Mouse (Mus musculus): ENCODE data around the gene Zfp667. TPM values are rescaled to one million over a fixed set of nuclear protein-coding genes. Genes with fewer than 3 reads are reported as not detected.
A peak's percentile ranks its signal among the peaks of the same experiment; 100 is the strongest.
"Not testable (repeated sequence)": the region's sequence is repeated elsewhere in the genome, so short reads cannot be mapped to it uniquely, and the experiment has no call there.

The Zfp667 gene
- total RNA-seq, 2 experiments from 2014 or later: 1.9 to 2.4 TPM

DNA sequence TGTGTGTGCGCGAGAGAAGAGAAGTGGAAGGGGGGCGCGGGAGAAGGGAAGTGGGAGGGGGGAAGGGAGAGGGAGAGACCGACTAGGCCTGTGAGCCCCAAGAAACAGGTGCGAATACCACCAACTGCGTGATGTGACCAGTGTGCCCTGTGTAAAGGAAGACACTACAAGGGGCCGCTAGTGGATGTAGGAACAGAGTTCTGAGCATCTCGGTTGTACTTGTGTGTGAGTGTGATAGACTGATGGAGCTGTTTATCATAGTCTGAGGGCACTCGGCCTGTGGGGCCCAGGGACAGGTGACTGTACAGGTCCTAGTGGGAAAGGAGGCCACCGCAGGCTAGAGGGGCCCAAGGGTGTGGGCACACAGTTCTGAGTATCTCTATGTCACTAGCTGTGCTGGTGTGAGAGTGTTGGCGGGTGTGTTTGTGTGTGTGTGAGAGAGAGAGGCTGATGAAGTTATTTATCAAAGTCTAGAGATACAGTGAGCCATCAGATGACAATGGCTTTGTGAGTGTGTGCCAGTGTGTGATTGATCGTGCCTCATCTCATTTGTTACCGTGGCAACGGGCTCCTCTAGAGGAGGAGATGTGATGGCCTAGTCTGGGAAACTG is 647 bp downstream of the Zfp667 start:
- no peak for DNase-seq
- intact Hi-C loops (cut with DNase I; ENCODE audit: low total_unique reads): no loop called here

DNA sequence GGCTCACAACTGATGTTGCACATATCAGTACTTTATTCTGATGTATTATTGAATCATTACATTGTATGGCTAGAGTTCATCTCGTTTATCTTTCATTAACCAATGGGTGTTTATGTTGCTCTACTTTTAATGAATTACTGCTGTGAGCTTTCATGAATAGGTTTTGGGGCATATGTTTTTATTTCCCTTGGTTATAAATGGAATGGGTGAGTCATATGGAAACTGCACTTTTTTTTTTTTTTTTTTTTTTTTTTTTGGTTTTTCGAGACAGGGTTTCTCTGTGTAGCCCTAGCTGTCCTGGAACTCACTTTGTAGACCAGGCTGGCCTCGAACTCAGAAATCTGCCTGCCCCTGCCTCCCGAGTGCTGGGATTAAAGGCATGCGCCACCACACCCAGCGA is 4.7 kb downstream of the Zfp667 start:
- DNase-seq; intact Hi-C loops (cut with DNase I; ENCODE audit: low total_unique reads): not testable (repeated sequence)

DNA sequence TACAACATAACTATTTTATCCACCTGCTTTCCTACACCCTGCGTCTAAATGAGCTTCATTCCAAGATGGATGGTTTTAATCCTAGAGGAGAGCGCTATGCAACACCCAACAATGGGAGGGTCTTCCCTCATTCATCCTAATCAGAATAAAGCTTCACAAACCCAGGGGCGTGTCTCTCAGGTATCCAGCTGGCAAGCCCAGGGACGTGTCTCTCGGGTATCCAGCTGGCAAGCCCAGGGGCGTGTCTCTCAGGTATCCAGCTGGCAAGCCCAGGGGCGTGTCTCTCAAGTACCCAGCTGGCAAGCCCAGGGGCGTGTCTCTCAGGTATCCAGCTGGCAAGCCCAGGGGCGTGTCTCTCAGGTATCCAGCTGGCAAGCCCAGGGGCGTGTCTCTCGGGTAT is 14.4 kb downstream of the Zfp667 start:
- DNase-seq; intact Hi-C loops (cut with DNase I; ENCODE audit: low total_unique reads): not testable (repeated sequence)

DNA sequence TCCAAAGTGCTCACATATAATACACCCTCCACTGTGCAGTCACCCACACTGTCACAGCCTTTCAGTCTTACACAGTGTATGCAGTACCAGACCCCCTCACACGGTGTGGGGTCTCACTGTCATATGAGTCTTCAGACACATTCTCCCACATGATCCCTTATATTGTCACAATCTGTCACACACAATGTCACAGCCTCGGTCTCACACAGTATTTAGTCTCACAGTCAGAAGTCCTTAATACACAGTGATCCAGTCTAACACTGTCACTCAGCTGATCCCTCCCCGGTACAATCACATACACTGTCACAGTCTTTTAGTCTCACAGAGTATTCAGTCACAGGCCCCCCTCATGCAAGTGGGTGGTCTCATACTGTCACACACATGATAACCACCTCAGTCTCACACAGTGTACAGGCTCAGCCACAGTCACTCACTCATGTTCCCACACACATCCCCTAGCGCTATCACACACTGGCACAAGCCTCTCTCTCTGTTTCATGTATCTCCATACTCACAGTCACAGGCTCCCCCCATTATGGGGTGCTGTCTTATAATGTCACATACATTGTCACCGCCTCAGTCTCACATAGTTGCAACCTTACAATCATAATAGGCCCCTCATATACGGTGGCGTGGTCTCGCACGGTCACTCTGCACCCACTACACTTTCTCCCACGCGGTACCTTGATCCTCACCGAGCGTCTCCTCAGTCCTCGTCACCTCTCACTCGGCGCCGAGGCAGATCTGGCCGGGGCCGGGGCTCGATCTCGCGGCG is 44.3 kb downstream of the Zfp667 start:
- intact Hi-C loops (cut with DNase I; ENCODE audit: low total_unique reads): no loop called here
- DNase-seq: no peak

DNA sequence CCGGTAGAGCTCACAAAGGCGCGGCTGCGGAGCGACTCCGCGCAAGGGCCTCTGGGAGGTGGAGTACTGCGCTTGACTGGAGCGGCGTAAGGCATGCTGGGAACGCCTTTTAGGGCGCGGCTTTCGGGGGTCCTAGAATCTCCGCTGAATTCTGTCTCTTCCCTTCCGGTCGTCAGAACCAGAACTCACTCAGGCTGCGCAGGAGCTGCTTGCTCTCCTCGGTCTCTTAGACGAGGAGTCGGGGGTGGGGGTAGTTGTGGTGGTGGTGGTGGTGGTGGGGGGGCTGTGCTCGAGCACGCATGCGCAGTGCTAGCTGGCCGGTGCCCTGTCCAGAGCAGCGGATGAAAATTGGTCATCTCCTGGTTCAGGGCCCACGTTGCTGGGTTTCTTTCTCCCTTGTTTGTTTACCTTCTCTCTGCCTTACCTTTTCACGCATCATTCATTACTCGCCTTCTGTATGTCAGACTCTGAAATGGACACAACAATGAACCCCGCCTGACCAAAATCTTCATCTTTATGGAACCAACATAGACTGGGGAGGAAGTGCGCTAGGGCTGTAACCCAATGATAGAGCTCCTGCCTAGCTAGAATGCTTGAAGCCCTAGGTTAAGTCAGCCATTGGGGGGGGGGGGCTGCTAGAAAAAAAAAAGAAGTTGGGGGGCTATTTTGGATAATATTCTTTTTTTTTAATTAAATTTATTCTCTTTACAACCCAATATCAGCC is 45.0 kb downstream of the Zfp667 start, which contains the start of gene Zfp583:
Gene Zfp583 (minus strand): TSS at position 53 of the 724 bp plus-strand sequence.
- intact Hi-C loops (cut with DNase I; ENCODE audit: low total_unique reads): no loop called here
- peak; percentile 81 for DNase-seq

DNA sequence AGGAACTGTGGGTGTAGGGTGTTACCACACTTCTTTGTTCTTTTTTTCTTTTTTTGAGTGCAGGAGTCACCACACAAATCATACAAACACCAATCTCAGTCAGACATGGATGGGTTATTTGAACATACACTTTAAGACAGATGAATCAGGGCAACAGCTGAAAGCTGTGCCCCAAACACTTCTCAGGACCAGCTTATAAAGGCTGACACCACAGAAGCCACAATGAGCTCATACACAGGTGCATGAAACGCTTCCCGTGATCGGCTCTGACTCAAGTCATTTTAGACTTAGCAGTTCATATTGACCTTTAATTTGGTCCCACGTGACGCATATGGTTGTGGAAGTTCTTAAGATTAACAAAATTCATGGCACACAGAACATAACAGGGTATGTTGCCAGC is 53.5 kb downstream of the Zfp667 start:
- intact Hi-C loops (cut with DNase I; ENCODE audit: low total_unique reads): no loop called here
- DNase-seq: no peak

DNA sequence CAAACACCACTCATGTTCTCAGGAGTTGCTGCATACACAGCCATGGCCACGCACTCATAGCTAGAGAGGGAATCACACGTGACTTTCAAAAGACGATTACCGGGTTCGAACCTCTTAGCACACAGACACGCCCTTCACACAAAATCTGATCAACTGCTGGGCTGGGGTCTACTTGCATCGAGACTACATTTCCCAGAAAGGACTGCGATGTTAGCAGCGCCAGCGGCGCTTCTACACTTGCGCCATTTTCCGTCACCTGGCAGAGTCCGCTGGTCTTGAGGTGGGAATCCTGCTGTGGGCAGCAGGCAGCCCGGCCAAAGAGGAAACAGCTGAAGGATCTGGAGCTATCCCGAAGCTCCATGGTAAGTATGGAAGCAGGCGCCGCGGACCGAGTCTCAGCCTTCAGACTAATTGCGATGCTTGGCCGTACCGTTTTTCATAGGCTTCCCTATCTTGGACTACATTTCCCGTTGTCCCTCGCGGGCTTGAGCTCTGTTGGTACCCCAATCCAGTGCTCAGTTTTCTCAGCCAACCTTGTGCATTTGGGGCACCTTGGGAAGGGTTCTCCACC is 57.2 kb downstream of the Zfp667 start, which contains the start of gene Gm3854:
Gene Gm3854 (plus strand): TSS at position 259 of the 571 bp plus-strand sequence.
- DNase-seq: peak; percentile 22
- intact Hi-C loops (cut with DNase I; ENCODE audit: low total_unique reads): no loop called here

DNA sequence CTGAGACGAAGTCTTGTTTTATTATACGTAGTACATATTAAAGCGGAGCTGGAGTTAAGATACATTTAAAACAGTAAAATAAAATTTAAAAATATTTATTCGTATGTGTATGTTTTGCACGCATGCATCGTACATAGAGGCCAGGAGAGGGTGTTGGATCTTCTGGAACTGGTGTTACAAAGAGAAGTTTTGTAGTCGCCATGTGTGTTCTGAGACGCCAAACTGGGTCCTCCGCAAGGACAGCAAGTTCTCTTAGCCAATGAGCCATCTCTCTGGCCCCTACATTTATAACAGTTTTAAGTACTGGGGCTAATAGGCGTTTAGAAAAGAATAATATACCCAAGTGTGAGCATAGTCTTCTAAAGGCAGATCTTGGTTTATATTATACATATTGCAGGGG is 57.7 kb downstream of the Zfp667 start:
- DNase-seq: no peak
- intact Hi-C loops (cut with DNase I; ENCODE audit: low total_unique reads): no loop called here

Other genes starting within 250 kb of the Zfp667 start
- gene Nlrp4c, start 241.4 kb upstream of the Zfp667 start, total RNA-seq (2021): not detected
- gene Zfp787, start 130.6 kb upstream of the Zfp667 start, total RNA-seq (2021): 10 to 100 TPM; 32.0 to 32.6 TPM
- gene Zfp444, start 114.4 kb upstream of the Zfp667 start, total RNA-seq (2021): 1 to 10 TPM; 6.0 to 6.1 TPM
- gene Galp, start 89.5 kb upstream of the Zfp667 start, total RNA-seq (2021): not detected
- not detected for gene Zscan5b, start 64.3 kb upstream of the Zfp667 start, total RNA-seq (2021)
- not detected for gene Epp13, start 33.9 kb upstream of the Zfp667 start, total RNA-seq (2021)
- under 1 TPM; 0.39 to 0.51 TPM for gene Zfp583, start 44.7 kb downstream of the Zfp667 start, total RNA-seq (2021)
- gene Gm3854, start 57.2 kb downstream of the Zfp667 start, total RNA-seq (2021): under 1 TPM; 0.06 to 0.11 TPM
- gene Zfp78, start 76.7 kb downstream of the Zfp667 start, total RNA-seq (2021): 1 to 10 TPM in 1 of 2 experiments, under 1 TPM in 1; 0.82 to 1.7 TPM
- 1 to 10 TPM; 1.9 to 2.2 TPM for gene Zfp28, start 96.7 kb downstream of the Zfp667 start, total RNA-seq (2021)
- under 1 TPM in 1 of 2 experiments, not detected in 1; 0.33 TPM for gene Smim17, start 112.1 kb downstream of the Zfp667 start, total RNA-seq (2021)
- gene Gm20715, start 123.7 kb downstream of the Zfp667 start, total RNA-seq (2021): not detected
- gene Olfr1344, start 152.1 kb downstream of the Zfp667 start, total RNA-seq (2021): not detected
- not detected for gene Olfr1336, start 169.6 kb downstream of the Zfp667 start, total RNA-seq (2021)
- not detected for gene Olfr1346, start 180.5 kb downstream of the Zfp667 start, total RNA-seq (2021)
- not detected for gene Olfr5, start 200.4 kb downstream of the Zfp667 start, total RNA-seq (2021)
- not detected for gene Olfr1347, start 213.2 kb downstream of the Zfp667 start, total RNA-seq (2021)
- not detected for gene Olfr1348, start 222.2 kb downstream of the Zfp667 start, total RNA-seq (2021)
- not detected for gene Olfr1349, start 236.4 kb downstream of the Zfp667 start, total RNA-seq (2021)